Mouse (Mus musculus): ENCODE data around the gene Vmn1r55. TPM values are rescaled to one million over a fixed set of nuclear protein-coding genes. Genes with fewer than 3 reads are reported as not detected.

The Vmn1r55 gene
- polyA plus RNA-seq, 1 experiment from 2014 or later = 0.01 TPM

- Histone ChIP-seq H3K4me3 (ENCODE audit: control insufficient read depth in 1 of 2, insufficient read depth in 1 of 2, low read depth in 1 of 2, low read length in 2 of 2) (no peak overlapping the region), H3K9me3 (ENCODE audit: control insufficient read depth, low read length) (no peaks in the 10 kb centered on the region), H3K36me3 (ENCODE audit: control insufficient read depth, insufficient read depth, low read length) (peaks cover 96% of the 10 kb centered on the region), H3K4me1 (ENCODE audit: control insufficient read depth in 2 of 2, insufficient read depth in 2 of 2, low read length in 2 of 2) (no peaks in the 10 kb centered on the region; a peak in 1 of 4 replicates), H3K27ac (replicated peaks in 1 of 2; ENCODE audit: control insufficient read depth in 1 of 2, insufficient read depth in 1 of 2, low read depth in 2 of 2, low read length in 2 of 2) (no peak overlapping the region), H3K9ac (ENCODE audit: low read length) (no peak overlapping the region), H3K27me3 (ENCODE audit: control insufficient read depth, insufficient read depth, low read length) (no peaks in the 10 kb centered on the region), H3K4me2 (ENCODE audit: low read length) (no peak overlapping the region)
- no peak for ATAC-seq (ENCODE audit: insufficient number of reproducible peaks, insufficient read depth, low FRiP score, low read depth)
- WGBS = 86% methylated on average over 15 of the region's 15 CpGs
Observed at GRCm38 (mm10) chr7:5091008-5091728, 58.3 kb downstream of the Vmn1r55 start.

GRCm38 (mm10) chr7:5089853-5090252 is 59.6 kb downstream of the Vmn1r55 start:
- Histone ChIP-seq H3K4me3 (ENCODE audit: control insufficient read depth in 1 of 2, insufficient read depth in 1 of 2, low read depth in 1 of 2, low read length in 2 of 2) (no peak overlapping the region), H3K4me1 (ENCODE audit: control insufficient read depth in 2 of 2, insufficient read depth in 2 of 2, low read length in 2 of 2) (peaks cover 0 to 8% of the 10 kb centered on the region in 2 experiments; a peak in 1 of 4 replicates), H3K27me3 (ENCODE audit: control insufficient read depth, insufficient read depth, low read length) (no peaks in the 10 kb centered on the region), H3K9ac (ENCODE audit: low read length) (no peak overlapping the region), H3K27ac (replicated peaks in 1 of 2; ENCODE audit: control insufficient read depth in 1 of 2, insufficient read depth in 1 of 2, low read depth in 2 of 2, low read length in 2 of 2) (no peak overlapping the region), H3K4me2 (ENCODE audit: low read length) (no peak overlapping the region), H3K9me3 (ENCODE audit: control insufficient read depth, low read length) (no peaks in the 10 kb centered on the region), H3K36me3 (ENCODE audit: control insufficient read depth, insufficient read depth, low read length) (peaks cover 96% of the 10 kb centered on the region)
- 91% methylated on average over 15 of the region's 15 CpGs for WGBS
- ATAC-seq (ENCODE audit: insufficient number of reproducible peaks, insufficient read depth, low FRiP score, low read depth) = no peak

- Histone ChIP-seq H3K36me3 (ENCODE audit: control insufficient read depth, insufficient read depth, low read length) (peaks cover 95% of the 10 kb centered on the region), H3K4me3 (ENCODE audit: control insufficient read depth in 1 of 2, insufficient read depth in 1 of 2, low read depth in 1 of 2, low read length in 2 of 2) (no peak overlapping the region), H3K27me3 (ENCODE audit: control insufficient read depth, insufficient read depth, low read length) (no peaks in the 10 kb centered on the region), H3K9me3 (ENCODE audit: control insufficient read depth, low read length) (no peaks in the 10 kb centered on the region), H3K27ac (replicated peaks in 1 of 2; ENCODE audit: control insufficient read depth in 1 of 2, insufficient read depth in 1 of 2, low read depth in 2 of 2, low read length in 2 of 2) (no peak overlapping the region), H3K9ac (ENCODE audit: low read length) (no peak overlapping the region), H3K4me1 (ENCODE audit: control insufficient read depth in 2 of 2, insufficient read depth in 2 of 2, low read length in 2 of 2) (peaks cover 0 to 8% of the 10 kb centered on the region in 2 experiments; a peak in 1 of 4 replicates), H3K4me2 (ENCODE audit: low read length) (no peak overlapping the region)
- ATAC-seq (ENCODE audit: insufficient number of reproducible peaks, insufficient read depth, low FRiP score, low read depth) = no peak
- 91% methylated on average over 4 of the region's 4 CpGs for WGBS
Observed at GRCm38 (mm10) chr7:5087886-5088285, 61.6 kb downstream of the Vmn1r55 start.

- Histone ChIP-seq H3K36me3 (ENCODE audit: control insufficient read depth, insufficient read depth, low read length) (peaks cover 92% of the 10 kb centered on the region), H3K9ac (ENCODE audit: low read length) (no peak overlapping the region), H3K9me3 (ENCODE audit: control insufficient read depth, low read length) (no peaks in the 10 kb centered on the region), H3K27ac (replicated peaks in 1 of 2; ENCODE audit: control insufficient read depth in 1 of 2, insufficient read depth in 1 of 2, low read depth in 2 of 2, low read length in 2 of 2) (no peak overlapping the region), H3K4me3 (ENCODE audit: control insufficient read depth in 1 of 2, insufficient read depth in 1 of 2, low read depth in 1 of 2, low read length in 2 of 2) (no peak overlapping the region), H3K4me2 (ENCODE audit: low read length) (no peak overlapping the region), H3K27me3 (ENCODE audit: control insufficient read depth, insufficient read depth, low read length) (no peaks in the 10 kb centered on the region), H3K4me1 (ENCODE audit: control insufficient read depth in 2 of 2, insufficient read depth in 2 of 2, low read length in 2 of 2) (peaks cover 0 to 11% of the 10 kb centered on the region in 2 experiments; a peak in 2 of 4 replicates)
- 87% methylated on average over 5 of the region's 5 CpGs for WGBS
- no peak for ATAC-seq (ENCODE audit: insufficient number of reproducible peaks, insufficient read depth, low FRiP score, low read depth)
Observed at GRCm38 (mm10) chr7:5086921-5087440, 62.5 kb downstream of the Vmn1r55 start.

GRCm38 (mm10) chr7:5085512-5085911 is 64.0 kb downstream of the Vmn1r55 start:
- Histone ChIP-seq H3K4me3 (ENCODE audit: control insufficient read depth in 1 of 2, insufficient read depth in 1 of 2, low read depth in 1 of 2, low read length in 2 of 2) (no peak overlapping the region), H3K9me3 (ENCODE audit: control insufficient read depth, low read length) (no peaks in the 10 kb centered on the region), H3K4me2 (ENCODE audit: low read length) (no peak overlapping the region), H3K4me1 (ENCODE audit: control insufficient read depth in 2 of 2, insufficient read depth in 2 of 2, low read length in 2 of 2) (peaks cover 3 to 22% of the 10 kb centered on the region in 2 experiments; a peak in 3 of 4 replicates), H3K9ac (ENCODE audit: low read length) (no peak overlapping the region), H3K27ac (replicated peaks in 1 of 2; ENCODE audit: control insufficient read depth in 1 of 2, insufficient read depth in 1 of 2, low read depth in 2 of 2, low read length in 2 of 2) (no peak overlapping the region), H3K27me3 (ENCODE audit: control insufficient read depth, insufficient read depth, low read length) (no peaks in the 10 kb centered on the region), H3K36me3 (ENCODE audit: control insufficient read depth, insufficient read depth, low read length) (peaks cover 79% of the 10 kb centered on the region)
- no peak for ATAC-seq (ENCODE audit: insufficient number of reproducible peaks, insufficient read depth, low FRiP score, low read depth)
- WGBS = 54% methylated on average over 1 of the region's 1 CpGs

- Histone ChIP-seq H3K4me1 (ENCODE audit: control insufficient read depth in 2 of 2, insufficient read depth in 2 of 2, low read length in 2 of 2) (peaks cover 3 to 22% of the 10 kb centered on the region in 2 experiments; a peak in 3 of 4 replicates), H3K4me2 (ENCODE audit: low read length) (no peak overlapping the region), H3K36me3 (ENCODE audit: control insufficient read depth, insufficient read depth, low read length) (peaks cover 66% of the 10 kb centered on the region), H3K9ac (ENCODE audit: low read length) (no peak overlapping the region), H3K9me3 (ENCODE audit: control insufficient read depth, low read length) (no peaks in the 10 kb centered on the region), H3K27me3 (ENCODE audit: control insufficient read depth, insufficient read depth, low read length) (no peaks in the 10 kb centered on the region), H3K27ac (replicated peaks in 1 of 2; ENCODE audit: control insufficient read depth in 1 of 2, insufficient read depth in 1 of 2, low read depth in 2 of 2, low read length in 2 of 2) (no peak overlapping the region), H3K4me3 (ENCODE audit: control insufficient read depth in 1 of 2, insufficient read depth in 1 of 2, low read depth in 1 of 2, low read length in 2 of 2) (no peak overlapping the region)
- ATAC-seq (ENCODE audit: insufficient number of reproducible peaks, insufficient read depth, low FRiP score, low read depth) = no peak
- 92% methylated on average over 18 of the region's 18 CpGs for WGBS
Observed at GRCm38 (mm10) chr7:5083325-5084105, 66.0 kb downstream of the Vmn1r55 start.

GRCm38 (mm10) chr7:5081939-5082338 is 67.5 kb downstream of the Vmn1r55 start:
- Histone ChIP-seq H3K4me1 (ENCODE audit: control insufficient read depth in 2 of 2, insufficient read depth in 2 of 2, low read length in 2 of 2) (peaks cover 3 to 22% of the 10 kb centered on the region in 2 experiments; a peak in 3 of 4 replicates), H3K4me2 (ENCODE audit: low read length) (peak overlapping the region; percentile 87), H3K9me3 (ENCODE audit: control insufficient read depth, low read length) (no peaks in the 10 kb centered on the region), H3K27me3 (ENCODE audit: control insufficient read depth, insufficient read depth, low read length) (no peaks in the 10 kb centered on the region), H3K4me3 (ENCODE audit: control insufficient read depth in 1 of 2, insufficient read depth in 1 of 2, low read depth in 1 of 2, low read length in 2 of 2) (no peak overlapping the region), H3K27ac (replicated peaks in 1 of 2; ENCODE audit: control insufficient read depth in 1 of 2, insufficient read depth in 1 of 2, low read depth in 2 of 2, low read length in 2 of 2) (no peak overlapping the region), H3K9ac (ENCODE audit: low read length) (0 out of 2 replicates have a peak overlapping the region, but pooled peaks have one; percentile 21), H3K36me3 (ENCODE audit: control insufficient read depth, insufficient read depth, low read length) (peaks cover 68% of the 10 kb centered on the region)
- 94% methylated on average over 2 of the region's 2 CpGs for WGBS
- ATAC-seq (ENCODE audit: insufficient number of reproducible peaks, insufficient read depth, low FRiP score, low read depth) = no peak

Measured in heart, embryonic 14.5 days (tissue).